Mouse (Mus musculus): ENCODE results near the gene Mlana. TPM values are rescaled to one million over a fixed set of nuclear protein-coding genes. Genes with fewer than 3 reads are reported as not detected.
A peak's percentile ranks its signal among the peaks of the same experiment; 100 is the strongest.

Gene Mlana
- polyA plus RNA-seq, 1 experiment from 2014 or later: not detected

DNA sequence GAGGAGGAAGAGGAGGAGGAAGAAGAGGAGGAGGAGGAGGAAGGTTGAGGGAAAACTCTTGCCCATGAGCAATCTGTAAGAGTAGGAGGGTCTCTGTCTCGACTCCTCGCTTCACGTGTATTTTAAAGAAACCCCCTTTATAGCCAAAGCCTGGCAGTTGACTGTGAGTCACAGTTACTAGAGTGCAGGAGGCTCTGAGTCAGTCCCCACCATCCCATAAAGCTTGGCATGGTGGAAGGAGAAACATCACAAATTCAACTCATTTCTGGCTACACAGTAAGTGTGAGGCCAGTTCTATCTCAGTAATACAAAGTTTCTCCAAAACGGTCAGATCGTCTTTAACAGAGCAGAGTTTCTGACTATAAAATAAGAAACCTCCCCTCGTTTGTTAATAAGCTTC is 27.4 kb upstream of the Mlana start:
- DNase-seq (ENCODE audit: low spot score) (no peak), ATAC-seq (replicated peaks; ENCODE audit: low FRiP score, low read depth) (no peak)
- H3K4me1 ChIP-seq (replicated peaks; ENCODE audit: insufficient read depth, low read length): 0 out of 2 replicates have a peak, but pooled peaks cover 8% of the 10 kb centered on the region
- H3K27me3 ChIP-seq (ENCODE audit: insufficient read depth, low read length): no peaks in the 10 kb centered on the region
- no peak overlapping the region for H3K4me2 ChIP-seq (ENCODE audit: low read length)
- H3K27ac ChIP-seq: no peak overlapping the region
- no peak for TF ChIP-seq CTCF (IDR thresholded peaks at IDR 0.05; ENCODE audit: low read depth)
- H3K9me3 ChIP-seq (replicated peaks; ENCODE audit: low read length): no peaks in the 10 kb centered on the region
- H3K9ac ChIP-seq (ENCODE audit: low read depth, low read length): no peak overlapping the region
- H3K36me3 ChIP-seq (ENCODE audit: insufficient read depth, low read length): no peaks in the 10 kb centered on the region
- H3K4me3 ChIP-seq (replicated peaks; ENCODE audit: low read depth, low read length): no peak overlapping the region
- 81% methylated on average over 6 of the region's 6 CpGs for WGBS

DNA sequence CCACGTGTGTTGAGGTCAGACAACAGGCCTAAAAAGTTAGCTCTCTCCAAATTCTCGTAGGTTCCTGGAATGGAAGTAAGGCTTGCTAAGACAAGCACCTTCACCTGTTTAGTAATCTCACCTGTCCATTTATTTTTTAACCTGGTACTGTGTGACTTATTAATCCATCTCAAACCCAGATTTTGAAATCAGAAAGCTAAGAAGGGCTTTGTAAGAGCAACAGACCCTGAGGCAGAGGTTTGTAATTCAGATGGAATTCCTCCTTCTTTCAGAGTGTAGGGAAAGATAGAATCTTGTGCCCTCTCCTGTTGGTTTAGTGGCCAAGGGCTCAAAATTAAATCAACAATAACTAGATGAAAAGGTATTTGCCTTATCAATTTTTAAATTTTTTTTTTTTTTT is 26.5 kb upstream of the Mlana start:
- no peak overlapping the region for H3K9ac ChIP-seq (ENCODE audit: low read depth, low read length)
- no peak overlapping the region for H3K4me2 ChIP-seq (ENCODE audit: low read length)
- H3K4me3 ChIP-seq (replicated peaks; ENCODE audit: low read depth, low read length): no peak overlapping the region
- no peaks in the 10 kb centered on the region for H3K27me3 ChIP-seq (ENCODE audit: insufficient read depth, low read length)
- H3K9me3 ChIP-seq (replicated peaks; ENCODE audit: low read length): no peaks in the 10 kb centered on the region
- ATAC-seq (replicated peaks; ENCODE audit: low FRiP score, low read depth) (no peak), DNase-seq (ENCODE audit: low spot score) (no peak)
- TF ChIP-seq CTCF (IDR thresholded peaks at IDR 0.05; ENCODE audit: low read depth): no peak
- no peaks in the 10 kb centered on the region for H3K36me3 ChIP-seq (ENCODE audit: insufficient read depth, low read length)
- 0 out of 2 replicates have a peak, but pooled peaks cover 8% of the 10 kb centered on the region for H3K4me1 ChIP-seq (replicated peaks; ENCODE audit: insufficient read depth, low read length)
- 70% methylated on average over 2 of the region's 2 CpGs for WGBS
- H3K27ac ChIP-seq: no peak overlapping the region

DNA sequence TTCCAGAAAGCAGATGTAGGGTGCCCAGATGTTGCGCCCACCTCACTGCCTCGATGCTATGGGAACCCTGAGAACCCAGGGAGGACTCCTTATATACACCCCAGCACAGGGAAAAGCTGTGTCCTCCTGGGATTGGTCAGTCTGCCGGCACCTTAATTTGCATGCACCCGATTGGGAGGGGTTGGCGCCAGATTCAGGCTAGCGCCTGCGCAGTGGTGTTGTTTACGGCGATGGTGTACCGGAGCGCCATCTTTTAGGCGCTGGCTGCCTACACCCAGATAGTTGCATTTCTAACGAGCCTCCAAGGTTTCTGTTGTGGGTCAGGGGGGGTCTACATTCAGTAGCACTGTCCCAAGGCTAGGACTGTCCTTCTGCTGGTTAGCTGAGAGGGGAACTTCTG is 25.0 kb upstream of the Mlana start:
- TF ChIP-seq CTCF (IDR thresholded peaks at IDR 0.05; ENCODE audit: low read depth): no peak
- no peak overlapping the region for H3K4me3 ChIP-seq (replicated peaks; ENCODE audit: low read depth, low read length)
- H3K27me3 ChIP-seq (ENCODE audit: insufficient read depth, low read length): no peaks in the 10 kb centered on the region
- H3K27ac ChIP-seq: no peak overlapping the region
- 94% methylated on average over 13 of the region's 13 CpGs for WGBS
- H3K36me3 ChIP-seq (ENCODE audit: insufficient read depth, low read length): no peaks in the 10 kb centered on the region
- no peak for ATAC-seq (replicated peaks; ENCODE audit: low FRiP score, low read depth)
- no peak overlapping the region for H3K4me2 ChIP-seq (ENCODE audit: low read length)
- no peaks in the 10 kb centered on the region for H3K9me3 ChIP-seq (replicated peaks; ENCODE audit: low read length)
- no peaks in the 10 kb centered on the region for H3K4me1 ChIP-seq (replicated peaks; ENCODE audit: insufficient read depth, low read length)
- H3K9ac ChIP-seq (ENCODE audit: low read depth, low read length): no peak overlapping the region
- DNase-seq (ENCODE audit: low spot score): no peak

DNA sequence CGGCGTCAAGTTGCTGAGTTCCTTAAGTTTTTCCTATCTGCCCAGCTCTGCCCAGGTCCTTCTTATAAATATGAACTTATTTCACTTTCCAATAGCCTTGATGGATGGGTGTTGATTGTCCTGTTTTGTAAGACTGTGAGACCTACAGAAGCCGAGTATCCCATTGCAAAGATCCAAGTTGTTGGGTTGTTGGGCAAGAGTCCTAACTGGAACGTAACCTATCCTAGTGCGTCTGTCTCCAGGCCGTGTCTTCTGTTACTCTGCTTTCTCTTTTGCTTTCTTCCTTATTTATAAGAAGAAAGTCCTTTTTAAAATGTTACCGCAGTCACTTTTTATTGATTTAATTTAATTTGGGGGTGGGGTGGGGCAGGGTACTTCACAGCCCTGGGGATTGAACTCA is 22.7 kb upstream of the Mlana start:
- Histone ChIP-seq H3K4me2 (ENCODE audit: low read length) (no peak overlapping the region), H3K27ac (0 out of 2 replicates have a peak overlapping the region, but pooled peaks have one; percentile 19), H3K9me3 (replicated peaks; ENCODE audit: low read length) (no peaks in the 10 kb centered on the region), H3K36me3 (ENCODE audit: insufficient read depth, low read length) (no peaks in the 10 kb centered on the region), H3K4me3 (replicated peaks; ENCODE audit: low read depth, low read length) (no peak overlapping the region), H3K9ac (ENCODE audit: low read depth, low read length) (no peak overlapping the region), H3K4me1 (replicated peaks; ENCODE audit: insufficient read depth, low read length) (no peaks in the 10 kb centered on the region), H3K27me3 (ENCODE audit: insufficient read depth, low read length) (no peaks in the 10 kb centered on the region)
- DNase-seq (ENCODE audit: low spot score) (no peak), ATAC-seq (replicated peaks; ENCODE audit: low FRiP score, low read depth) (no peak)
- 95% methylated on average over 7 of the region's 7 CpGs for WGBS
- TF ChIP-seq CTCF (IDR thresholded peaks at IDR 0.05; ENCODE audit: low read depth): no peak

DNA sequence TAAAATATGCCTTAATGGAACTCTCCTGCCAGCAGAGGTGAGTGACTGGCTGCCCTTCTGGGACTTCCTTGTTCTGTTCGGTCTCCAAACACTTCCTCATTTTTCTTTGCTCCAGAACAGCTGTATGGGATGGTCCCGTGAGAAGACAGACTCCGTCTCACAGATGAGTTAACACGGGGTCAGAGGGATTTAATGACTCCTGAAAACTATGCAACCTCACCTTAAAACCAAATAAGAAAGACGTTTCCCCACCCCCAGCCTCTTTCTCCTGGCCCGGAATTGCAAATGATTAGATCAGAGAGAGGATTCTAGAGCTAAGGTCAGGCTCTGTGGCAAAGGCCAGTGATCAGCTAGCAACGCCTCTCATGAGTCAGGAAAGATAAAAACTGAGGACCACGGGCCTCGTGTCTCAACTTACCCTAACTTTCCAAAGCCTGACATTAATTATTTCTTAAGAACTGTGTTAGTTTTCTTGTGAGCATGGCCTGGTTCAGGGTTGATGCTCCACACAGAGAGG is 22.0 kb upstream of the Mlana start:
- 0 out of 2 replicates have a peak overlapping the region, but pooled peaks have one; percentile 19 for H3K27ac ChIP-seq
- DNase-seq (ENCODE audit: low spot score) (peak; percentile 37), ATAC-seq (replicated peaks; ENCODE audit: low FRiP score, low read depth) (no peak; the same call in 1 of the 2 replicates)
- no peaks in the 10 kb centered on the region for H3K9me3 ChIP-seq (replicated peaks; ENCODE audit: low read length)
- no peaks in the 10 kb centered on the region for H3K4me1 ChIP-seq (replicated peaks; ENCODE audit: insufficient read depth, low read length)
- H3K9ac ChIP-seq (ENCODE audit: low read depth, low read length): no peak overlapping the region
- no peak for TF ChIP-seq CTCF (IDR thresholded peaks at IDR 0.05; ENCODE audit: low read depth)
- 32% methylated on average over 9 of the region's 9 CpGs for WGBS
- H3K4me3 ChIP-seq (replicated peaks; ENCODE audit: low read depth, low read length): no peak overlapping the region
- H3K4me2 ChIP-seq (ENCODE audit: low read length): no peak overlapping the region
- no peaks in the 10 kb centered on the region for H3K27me3 ChIP-seq (ENCODE audit: insufficient read depth, low read length)
- H3K36me3 ChIP-seq (ENCODE audit: insufficient read depth, low read length): no peaks in the 10 kb centered on the region

DNA sequence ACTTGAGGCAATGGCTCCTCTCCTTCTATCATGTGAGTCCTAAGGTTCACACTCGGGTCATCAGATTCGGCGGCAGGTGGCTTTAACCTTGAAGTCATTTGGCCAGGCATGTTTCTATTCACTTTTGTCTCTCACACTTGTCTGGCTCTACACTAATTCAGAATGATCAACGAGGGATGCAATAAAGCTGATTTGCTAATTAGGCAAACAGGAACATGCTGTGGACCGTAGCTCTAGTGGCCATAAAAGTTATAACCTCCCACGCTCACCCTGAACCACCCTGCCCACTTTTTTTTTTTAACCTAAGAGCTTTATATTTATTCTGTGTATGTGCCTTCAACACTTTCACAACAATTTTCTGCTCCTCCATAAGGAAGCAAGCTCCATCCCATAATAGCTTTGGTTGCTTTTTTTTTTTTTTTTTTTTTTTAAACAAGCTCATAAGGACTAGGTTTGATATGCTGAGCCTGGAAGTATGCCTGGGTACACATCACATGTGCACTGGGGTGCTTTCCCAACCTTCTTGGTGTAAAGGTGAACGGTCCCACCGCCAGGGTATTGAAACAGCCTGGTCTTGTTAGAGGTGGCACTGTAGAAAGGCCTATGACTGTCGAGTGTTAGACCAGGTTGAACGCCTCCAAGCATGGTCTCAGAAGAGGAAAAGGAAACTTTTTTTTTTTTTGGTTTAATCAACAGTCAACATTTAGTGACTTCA is 21.0 kb upstream of the Mlana start:
- WGBS: 39% methylated on average over 10 of the region's 10 CpGs
- Histone ChIP-seq H3K9me3 (replicated peaks; ENCODE audit: low read length) (no peaks in the 10 kb centered on the region), H3K27me3 (ENCODE audit: insufficient read depth, low read length) (no peaks in the 10 kb centered on the region), H3K9ac (ENCODE audit: low read depth, low read length) (no peak overlapping the region), H3K4me2 (ENCODE audit: low read length) (no peak overlapping the region), H3K4me1 (replicated peaks; ENCODE audit: insufficient read depth, low read length) (no peaks in the 10 kb centered on the region), H3K27ac (no peak overlapping the region), H3K36me3 (ENCODE audit: insufficient read depth, low read length) (no peaks in the 10 kb centered on the region), H3K4me3 (replicated peaks; ENCODE audit: low read depth, low read length) (no peak overlapping the region)
- ATAC-seq (replicated peaks; ENCODE audit: low FRiP score, low read depth) (no peak; the same call in 1 of the 2 replicates), DNase-seq (ENCODE audit: low spot score) (peak; percentile 40)
- TF ChIP-seq CTCF (IDR thresholded peaks at IDR 0.05; ENCODE audit: low read depth): 0 out of 2 replicates have a peak, but pooled peaks have one; percentile 12
